Mouse (Mus musculus) heart, adult 2 months (tissue): ENCODE results near the gene Acaca. TPM values are rescaled to one million over a fixed set of nuclear protein-coding genes. Genes with fewer than 3 reads are reported as not detected.

Experiments
- DNase-seq, 2 experiments: peaks; one replicate each; pipeline ENCODE4 v3.0.0; 2021
- H3K27ac ChIP-seq: fragments of 200-600 bp; 2 replicates; pipeline ENCODE4 v1.8.1; 2022
- H3K27me3 ChIP-seq: fragments of 200-500 bp; 2 replicates; pipeline ENCODE4 v1.6.1; 2012; ENCODE audit warnings: mild to moderate bottlenecking, low read length, inconsistent platforms, mixed read lengths; ENCODE audit not compliant: control insufficient read depth, insufficient read depth
- H3K36me3 ChIP-seq: fragments of 200-500 bp; 2 replicates; pipeline ENCODE4 v1.6.1; 2012; ENCODE audit warnings: low read length, inconsistent platforms; ENCODE audit not compliant: control insufficient read depth, insufficient read depth
- H3K4me1 ChIP-seq: fragments of 200-500 bp; 2 replicates; pipeline ENCODE4 v1.6.1; 2011; ENCODE audit warnings: low read length; ENCODE audit not compliant: control insufficient read depth, insufficient read depth
- H3K4me3 ChIP-seq: fragments of 200-600 bp; 2 replicates; pipeline ENCODE4 v1.8.1; 2022
- H3K79me2 ChIP-seq: fragments of 200-500 bp; replicated peaks from 2 replicates; pipeline ENCODE4 v1.6.1; 2012; ENCODE audit warnings: mild to moderate bottlenecking, inconsistent platforms, low read length, moderate library complexity, mixed read lengths; ENCODE audit not compliant: control insufficient read depth, insufficient read depth
- H3K9ac ChIP-seq: fragments of 200-500 bp; 2 replicates; pipeline ENCODE4 v1.6.1; 2012; ENCODE audit warnings: low read depth, mild to moderate bottlenecking, control low read depth, inconsistent platforms, low read length, mixed read lengths
- CTCF ChIP-seq: fragments of 200-600 bp; IDR thresholded peaks from 2 replicates; pipeline ENCODE4 v1.8.1; 2022; ENCODE audit warnings: antibody characterized with exemption, mild to moderate bottlenecking, moderate library complexity
- EP300 ChIP-seq: fragments of 200-500 bp; IDR thresholded peaks from 2 replicates; pipeline ENCODE4 v1.6.1; 2011; ENCODE audit warnings: low read depth, low read length, control low read depth; ENCODE audit not compliant: insufficient read depth
- POLR2A ChIP-seq: fragments of 200-500 bp; IDR thresholded peaks from 2 replicates; pipeline ENCODE4 v1.6.1; 2011; ENCODE audit warnings: mild to moderate bottlenecking, low read depth, low read length, control low read depth; ENCODE audit not compliant: insufficient read depth
- WGBS: fragments of 180-500 bp; shearing (Covaris S2); methylation state at CpG from one replicate; pipeline ENCODE4 v1.1.7; 2018; 5-methylcytosine and 5-hydroxymethylcytosine counted together
- intact Hi-C: fragments of 180-260 bp; cut with DNase I; formaldehyde crosslinking; loops from one replicate; pipeline ENCODE4 v1.15.1; 2025
- polyA plus RNA-seq: library from polyadenylated mRNA; depleted of rRNA; stranded (reverse); fragments of >200 nt; gene quantifications from 2 replicates; pipeline ENCODE4 v1.2.3, GENCODE M21; 2012
- total RNA-seq, 2 experiments: library from RNA; stranded (reverse); gene quantifications; 2 replicates each; pipeline ENCODE4 v1.2.3; 2021

Acaca gene
- total and polyA plus RNA-seq, 3 experiments = 19.4 to 25.9 (median 20.0) TPM

- H3K79me2 ChIP-seq = no peaks in the 10 kb centered on the region
- no peaks in the 10 kb centered on the region for H3K36me3 ChIP-seq
- H3K4me1 ChIP-seq = no peaks in the 10 kb centered on the region
- no peak for TF ChIP-seq POLR2A
- no peak for TF ChIP-seq CTCF
- TF ChIP-seq EP300 = no peak
- H3K4me3 ChIP-seq = no peak overlapping the region
- intact Hi-C loops = no loop called here
- 83% methylated on average over 6 of the region's 6 CpGs for WGBS
- no peak overlapping the region for H3K9ac ChIP-seq
- H3K27ac ChIP-seq = no peak overlapping the region
- H3K27me3 ChIP-seq = no peaks in the 10 kb centered on the region
- no peak for DNase-seq
Observed at GRCm38 (mm10) chr11:84164123-84164522, 34.7 kb downstream of the Acaca start.

GRCm38 (mm10) chr11:84164561-84164960 lies 35.1 kb downstream of the Acaca start:
- no peak overlapping the region for H3K9ac ChIP-seq
- H3K4me1 ChIP-seq = no peaks in the 10 kb centered on the region
- DNase-seq = no peak
- H3K36me3 ChIP-seq = no peaks in the 10 kb centered on the region
- H3K27me3 ChIP-seq = no peaks in the 10 kb centered on the region
- no peak overlapping the region for H3K27ac ChIP-seq
- no peak overlapping the region for H3K4me3 ChIP-seq
- WGBS = 65% methylated on average over 4 of the region's 4 CpGs
- TF ChIP-seq POLR2A = no peak
- no peak for TF ChIP-seq EP300
- TF ChIP-seq CTCF = no peak
- intact Hi-C loops = no loop called here
- H3K79me2 ChIP-seq = no peaks in the 10 kb centered on the region

GRCm38 (mm10) chr11:84167046-84167526 lies 37.6 kb downstream of the Acaca start, which contains the start of gene Gm11437:
Gene Gm11437, minus strand, starts transcription at chr11:84167476.
- H3K4me1 ChIP-seq = no peaks in the 10 kb centered on the region
- DNase-seq = no peak
- H3K9ac ChIP-seq = no peak within 1 kb of the TSS
- no peaks in the 10 kb centered on the region for H3K79me2 ChIP-seq
- TF ChIP-seq EP300 = no peak
- H3K27ac ChIP-seq = no peak within 1 kb of the TSS
- intact Hi-C loops = no loop called here
- no peaks in the 10 kb centered on the region for H3K27me3 ChIP-seq
- H3K36me3 ChIP-seq = no peaks in the 10 kb centered on the region
- H3K4me3 ChIP-seq = no peak within 1 kb of the TSS
- 68% methylated on average over 5 of the region's 5 CpGs for whole genome bisulfite sequencing

GRCm38 (mm10) chr11:84168701-84169288 lies 39.3 kb downstream of the Acaca start:
- Histone ChIP-seq H3K27me3 (no peaks in the 10 kb centered on the region), H3K4me3 (no peak overlapping the region), H3K79me2 (no peaks in the 10 kb centered on the region), H3K4me1 (no peaks in the 10 kb centered on the region), H3K27ac (no peak overlapping the region), H3K9ac (no peak overlapping the region), H3K36me3 (no peaks in the 10 kb centered on the region)
- peak; percentile 29 for DNase-seq
- 13% methylated on average over 7 of the region's 7 CpGs for WGBS
- intact Hi-C loops = no loop called here
- TF ChIP-seq CTCF = peak; percentile 69
- TF ChIP-seq EP300 = no peak

- Histone ChIP-seq H3K9ac (no peak overlapping the region), H3K27ac (no peak overlapping the region), H3K36me3 (no peaks in the 10 kb centered on the region), H3K79me2 (no peaks in the 10 kb centered on the region), H3K27me3 (no peaks in the 10 kb centered on the region), H3K4me1 (no peaks in the 10 kb centered on the region), H3K4me3 (no peak overlapping the region)
- intact Hi-C loops = no loop called here
- no peak for DNase-seq
- 72% methylated on average over 11 of the region's 11 CpGs for WGBS
- TF ChIP-seq CTCF (no peak), POLR2A (no peak), EP300 (no peak)
Observed at GRCm38 (mm10) chr11:84172539-84173435, 43.3 kb downstream of the Acaca start.

GRCm38 (mm10) chr11:84178571-84178970 lies 49.1 kb downstream of the Acaca start:
- Histone ChIP-seq H3K4me3 (no peak overlapping the region; the same call in 1 of the 2 replicates), H3K4me1 (no peaks in the 10 kb centered on the region; the same call in 1 of the 2 replicates), H3K36me3 (no peaks in the 10 kb centered on the region; the same call in 1 of the 2 replicates), H3K79me2 (0 out of 2 replicates have a peak, but pooled peaks cover 1% of the 10 kb centered on the region), H3K9ac (no peak overlapping the region), H3K27me3 (no peaks in the 10 kb centered on the region), H3K27ac (peak overlapping the region; percentile 77; the same call in 1 of the 2 replicates)
- WGBS = 33% methylated on average over 4 of the region's 4 CpGs
- no peak for TF ChIP-seq EP300
- TF ChIP-seq CTCF = no peak
- TF ChIP-seq POLR2A = no peak
- no peak for DNase-seq
- intact Hi-C loops = loop anchor here (1.0 to 2.0 kb wide), 2 partner anchors 50 to 65 kb away; partner anchors contain the start of genes Acaca and Tada2a
